Mouse (Mus musculus) ES-Bruce4 (cell line): ENCODE measurements around the gene St14. TPM values are rescaled to one million over a fixed set of nuclear protein-coding genes. Genes with fewer than 3 reads are reported as not detected.

Source experiments
- H3K27ac ChIP-seq: 2 replicates; pipeline ENCODE4 v1.5.1; 2012; ENCODE audit warnings: low read length, inconsistent platforms; ENCODE audit not compliant: insufficient read depth
- H3K27me3 ChIP-seq: 2 replicates; pipeline ENCODE4 v1.6.1; 2012; ENCODE audit warnings: mild to moderate bottlenecking, low read length, inconsistent platforms; ENCODE audit not compliant: control insufficient read depth, poor library complexity, insufficient read depth, severe bottlenecking
- H3K36me3 ChIP-seq: 2 replicates; pipeline ENCODE4 v1.6.1; 2012; ENCODE audit warnings: inconsistent platforms, mild to moderate bottlenecking, low read length, moderate library complexity; ENCODE audit not compliant: control insufficient read depth, poor library complexity, insufficient read depth, severe bottlenecking
- H3K4me1 ChIP-seq: one replicate; pipeline ENCODE4 v1.8.1; 2011; ENCODE audit warnings: low read length; ENCODE audit not compliant: control insufficient read depth, insufficient read depth
- H3K4me3 ChIP-seq: 2 replicates; pipeline ENCODE4 v1.5.1; 2011; ENCODE audit warnings: low read depth, mild to moderate bottlenecking, low read length
- H3K9ac ChIP-seq: 2 replicates; pipeline ENCODE4 v1.6.1; 2012; ENCODE audit warnings: low read depth, mild to moderate bottlenecking, inconsistent platforms; ENCODE audit not compliant: poor library complexity, severe bottlenecking
- H3K9me3 ChIP-seq: replicated peaks from 2 replicates; pipeline ENCODE4 v1.6.1; 2012; ENCODE audit warnings: mild to moderate bottlenecking, low read length, inconsistent platforms; ENCODE audit not compliant: control insufficient read depth, poor library complexity, insufficient read depth, severe bottlenecking
- CTCF ChIP-seq: IDR thresholded peaks from one replicate; pipeline ENCODE4 v1.8.1; 2011; ENCODE audit warnings: low read depth, low read length
- EP300 ChIP-seq: IDR thresholded peaks from 2 replicates; pipeline ENCODE4 v1.6.1; 2011; ENCODE audit warnings: low read depth, low read length; ENCODE audit not compliant: insufficient read depth
- POLR2A ChIP-seq: IDR thresholded peaks from one replicate; pipeline ENCODE4 v1.8.1; 2011; ENCODE audit warnings: low read length; ENCODE audit not compliant: insufficient read depth
- polyA plus RNA-seq: library from polyadenylated mRNA; stranded (reverse); fragments of >200 nt; gene quantifications from 2 replicates; pipeline ENCODE4 v1.2.4, GENCODE M21; 2011; ENCODE audit warnings: low read depth; ENCODE audit not compliant: missing spikeins, insufficient read depth, insufficient read length

Gene St14
- polyA plus RNA-seq, 1 experiment: 118 TPM

DNA sequence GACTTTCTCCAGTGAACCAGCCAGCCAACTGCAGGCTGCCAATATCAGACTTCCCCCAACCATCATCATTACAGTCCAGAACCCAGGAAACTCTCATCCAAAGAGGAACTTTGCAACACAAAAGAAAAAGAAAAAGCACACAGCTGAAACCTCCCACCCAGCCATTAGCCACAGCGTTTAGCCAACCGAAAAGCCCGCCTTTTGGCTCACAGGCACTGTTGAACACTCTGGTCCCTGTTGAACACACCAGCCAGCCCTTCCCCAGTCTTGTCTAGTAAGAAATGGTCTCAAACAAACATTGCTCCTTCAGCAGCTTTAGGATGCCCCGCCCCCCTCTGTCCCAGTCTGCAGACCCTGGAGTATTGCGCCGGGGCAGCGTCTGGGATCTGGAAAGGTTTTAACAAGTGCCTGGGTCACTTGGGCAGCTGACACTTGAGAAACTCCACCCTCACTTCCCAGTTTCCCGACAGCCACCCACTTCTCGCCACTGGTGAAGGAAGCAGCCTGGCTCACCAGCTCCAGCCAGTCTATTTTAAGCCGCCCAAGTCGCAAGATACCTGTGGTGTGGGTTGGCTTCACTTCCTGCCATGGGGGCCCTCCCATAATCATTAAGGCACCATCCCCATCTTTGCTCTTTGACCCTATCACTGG, 11.6 kb downstream of the St14 start:
- Histone ChIP-seq H3K4me1 (peaks cover 17% of the 10 kb centered on the region), H3K27ac (peak overlapping the region; percentile 87)

GRCm38 (mm10) chr9:31119405-31119804, 12.2 kb downstream of the St14 start:
- Histone ChIP-seq H3K27ac (peak overlapping the region; percentile 87), H3K4me3 (no peak overlapping the region), H3K9me3 (no peaks in the 10 kb centered on the region), H3K4me1 (peaks cover 17% of the 10 kb centered on the region), H3K9ac (no peak overlapping the region), H3K36me3 (no peaks in the 10 kb centered on the region), H3K27me3 (no peaks in the 10 kb centered on the region)
- TF ChIP-seq CTCF (no peak), EP300 (no peak), POLR2A (no peak)

More for the DNA sequence above, 11.6 kb downstream of the St14 start:
- H3K9me3 ChIP-seq: no peaks in the 10 kb centered on the region
- peak overlapping the region; percentile 2; the same call in 1 of the 2 replicates for H3K4me3 ChIP-seq
- H3K27me3 ChIP-seq: no peaks in the 10 kb centered on the region
- H3K9ac ChIP-seq: no peak overlapping the region
- no peak for TF ChIP-seq CTCF
- no peak for TF ChIP-seq POLR2A
- no peak for TF ChIP-seq EP300
- H3K36me3 ChIP-seq: no peaks in the 10 kb centered on the region

DNA sequence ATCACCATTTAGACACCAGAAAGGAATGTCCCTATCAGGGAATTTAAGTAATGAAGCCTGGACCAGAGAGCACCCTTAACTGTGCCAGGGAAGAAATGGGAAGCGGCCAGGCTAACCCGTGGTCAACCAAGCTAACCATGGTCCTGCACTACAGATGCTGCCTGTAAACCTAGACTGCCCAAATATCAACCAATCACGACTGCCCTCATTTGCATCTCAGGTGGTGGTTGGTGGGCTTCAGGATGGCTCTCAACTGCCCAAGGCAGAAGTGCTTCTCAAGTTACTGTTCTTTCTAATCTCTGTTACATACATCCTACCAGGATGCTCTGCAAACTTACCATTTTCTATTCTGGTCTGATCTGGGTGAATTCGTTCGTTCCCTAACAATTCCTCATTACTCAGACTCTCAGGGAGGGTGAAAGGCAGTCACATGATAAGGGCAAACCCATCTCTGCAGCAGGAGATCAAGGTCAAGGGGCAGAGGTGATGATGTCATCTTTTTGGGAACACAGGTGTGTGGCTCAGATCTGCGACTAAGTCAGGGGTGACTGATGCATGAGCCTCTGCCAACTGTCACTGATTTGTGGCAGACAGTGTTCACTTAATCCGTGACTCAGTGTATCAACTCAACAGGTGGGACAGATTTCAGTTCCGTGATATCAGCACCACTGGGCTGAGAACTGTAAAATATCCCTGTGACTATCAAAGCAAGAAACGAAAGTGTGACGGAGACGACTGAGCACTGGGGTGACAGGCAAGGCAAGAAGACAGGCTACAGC, 12.9 kb downstream of the St14 start:
- peak overlapping the region; percentile 87 for H3K27ac ChIP-seq
- H3K27me3 ChIP-seq: no peaks in the 10 kb centered on the region
- TF ChIP-seq CTCF (no peak), POLR2A (peak; percentile 31), EP300 (0 out of 2 replicates have a peak, but pooled peaks have one; percentile 4)
- no peaks in the 10 kb centered on the region for H3K9me3 ChIP-seq
- H3K9ac ChIP-seq: no peak overlapping the region
- H3K4me3 ChIP-seq: no peak overlapping the region
- peaks cover 17% of the 10 kb centered on the region for H3K4me1 ChIP-seq
- no peaks in the 10 kb centered on the region for H3K36me3 ChIP-seq

- Histone ChIP-seq H3K36me3 (no peaks in the 10 kb centered on the region), H3K4me1 (peaks cover 14% of the 10 kb centered on the region), H3K9ac (peak overlapping the region; percentile 9), H3K4me3 (peak overlapping the region; percentile 16; the same call in 1 of the 2 replicates), H3K9me3 (no peaks in the 10 kb centered on the region), H3K27me3 (no peaks in the 10 kb centered on the region), H3K27ac (peak overlapping the region; percentile 82)
- TF ChIP-seq CTCF: no peak
- TF ChIP-seq POLR2A: no peak
- peak; percentile 59; the same call in 1 of the 2 replicates for TF ChIP-seq EP300
Measured at GRCm38 (mm10) chr9:31117488-31117887, 14.2 kb downstream of the St14 start.

- H3K27ac ChIP-seq: peak overlapping the region; percentile 82
- H3K4me3 ChIP-seq: peak overlapping the region; percentile 16; the same call in 1 of the 2 replicates
- H3K9me3 ChIP-seq: no peaks in the 10 kb centered on the region
- no peaks in the 10 kb centered on the region for H3K36me3 ChIP-seq
- TF ChIP-seq CTCF (no peak), POLR2A (no peak), EP300 (no peak)
- peaks cover 12% of the 10 kb centered on the region for H3K4me1 ChIP-seq
- no peaks in the 10 kb centered on the region for H3K27me3 ChIP-seq
- peak overlapping the region; percentile 9 for H3K9ac ChIP-seq
Measured at GRCm38 (mm10) chr9:31117088-31117487, 14.6 kb downstream of the St14 start.

GRCm38 (mm10) chr9:31115586-31115985, 16.1 kb downstream of the St14 start:
- TF ChIP-seq CTCF (no peak), EP300 (no peak), POLR2A (no peak)
- H3K27me3 ChIP-seq: no peaks in the 10 kb centered on the region
- H3K27ac ChIP-seq: no peak overlapping the region
- no peaks in the 10 kb centered on the region for H3K36me3 ChIP-seq
- H3K4me3 ChIP-seq: no peak overlapping the region
- H3K9ac ChIP-seq: no peak overlapping the region
- peaks cover 5% of the 10 kb centered on the region for H3K4me1 ChIP-seq
- no peaks in the 10 kb centered on the region for H3K9me3 ChIP-seq
